Mouse (Mus musculus): ENCODE data around the gene Dcpp1.

DNA sequence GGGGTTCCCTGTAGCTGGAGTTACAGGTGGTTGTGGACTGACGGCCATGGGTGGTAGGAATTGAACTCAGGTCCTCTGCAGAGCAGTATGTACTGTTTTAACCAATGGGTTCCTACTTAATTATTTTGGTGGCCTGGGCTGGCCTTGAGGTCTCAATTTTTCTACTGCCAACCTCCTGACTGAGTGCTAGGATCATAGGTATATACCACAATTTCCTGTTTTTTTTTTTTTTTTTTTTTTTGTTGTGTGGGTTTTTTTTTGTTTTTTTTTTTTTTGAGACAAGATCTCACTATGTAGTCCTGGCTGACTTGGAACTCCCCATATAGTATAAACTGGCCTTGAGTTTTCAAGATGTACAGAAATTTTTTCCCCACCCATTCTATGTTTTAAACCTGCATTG, 49.5 kb upstream of the Dcpp1 start:
- TF ChIP-seq CTCF (IDR thresholded peaks at IDR 0.05; ENCODE audit: low read depth) (no peak), EP300 (IDR thresholded peaks at IDR 0.05; ENCODE audit: low read depth) (no peak)
